ENCODE assay signal across 10 mouse cellular contexts in genomic region chrX:107160496-107160895, GRCm38 (mm10). TPM values are rescaled to one million over a fixed set of nuclear protein-coding genes. Genes with fewer than 3 reads are reported as not detected.
A peak's percentile ranks its signal among the peaks of the same experiment; 100 is the strongest.
DNase-seq lines count a peak whose midpoint lies in the region; TF ChIP-seq lines count a peak whose summit lies in the region.
"Had no signal": no experiment of that assay in that cellular context is flagged by ENCODE, and none has a peak within 500 bp of the region (broad histone marks: within the 10 kb centered on the region; RNA-seq: fewer than 3 reads in every experiment).

No protein-coding gene starts in this region.

- H3K4me3 ChIP-seq in thymus, adult 2 months (ENCODE audit: control insufficient read depth, insufficient read depth, low read length): no peak overlapping the region
- H3K4me3 ChIP-seq: forebrain, embryonic 10.5 days; hindbrain, embryonic 12.5 days had no signal

- no peaks in the 10 kb centered on the region for H3K4me1 ChIP-seq in thymus, adult 2 months (replicated peaks; ENCODE audit: control insufficient read depth, insufficient read depth, low read length)
- H3K4me1 ChIP-seq: forebrain, embryonic 10.5 days; hindbrain, embryonic 12.5 days had no signal

- no peak for TF ChIP-seq CTCF in thymus, adult 2 months (IDR thresholded peaks at IDR 0.05; ENCODE audit: borderline replicate concordance, control insufficient read depth, extremely low read depth, insufficient read depth, low read length, poor library complexity)

- no peaks in the 10 kb centered on the region for H3K36me3 ChIP-seq in thymus, adult 2 months (ENCODE audit: control insufficient read depth, insufficient read depth, low read length)
- H3K36me3 ChIP-seq: forebrain, embryonic 10.5 days; hindbrain, embryonic 12.5 days had no signal

- H3K27ac ChIP-seq in thymus, adult 2 months (ENCODE audit: control insufficient read depth, insufficient read depth, low read length): no peak overlapping the region
- H3K27ac ChIP-seq: forebrain, embryonic 10.5 days; hindbrain, embryonic 12.5 days had no signal

- TF ChIP-seq POLR2A in thymus, adult 2 months (IDR thresholded peaks at IDR 0.05; ENCODE audit: control insufficient read depth, extremely low read depth, insufficient read depth, low read length, poor library complexity): no peak

- H3K27me3 ChIP-seq in thymus, adult 2 months (ENCODE audit: control insufficient read depth, insufficient read depth, low read length): no peaks in the 10 kb centered on the region
- H3K27me3 ChIP-seq: hindbrain, embryonic 12.5 days had no signal

- intact Hi-C loops in left cerebral cortex, postnatal 25 days (cut with DNase I): no loop called here

- peak; percentile 24 for DNase-seq in kidney, adult 9 months
- no peak for DNase-seq in kidney, adult 18-20 months
- DNase-seq in thymus, adult 2 months: peak; percentile 29
- DNase-seq in thymus, adult 18-20 months: no peak
- peak; percentile 24 for DNase-seq in lung, postnatal 10 days
- DNase-seq in left cerebral cortex, postnatal 25 days (ENCODE audit: low spot score in 2 of 2): no peak
- DNase-seq in embryo, embryonic 10.5 days (ENCODE audit: low spot score): no peak
- DNase-seq in spleen, postnatal 10 days (ENCODE audit: low spot score in 2 of 2): no peak

RNA-seq across cellular contexts. Expression of gene P2ry10b, which starts 11.8 kb away (rescaled TPM):
- 22.7 and 25.2 TPM in 2 replicates for polyA plus RNA-seq in thymus, adult 2 months (2012; rRNA removed)
- under 1 TPM; 0.34 to 0.46 TPM for total RNA-seq in left cerebral cortex, postnatal 25 days (2021)

Comparison
In these comparisons a context has a peak if more than half of its experiments do, and no peak if none do; other contexts are left out.
1. DNase-seq: peak in kidney, adult 9 months (single experiment), thymus, adult 2 months (single experiment) and lung, postnatal 10 days (single experiment); none in kidney, adult 18-20 months (single experiment), thymus, adult 18-20 months (0 of 2), left cerebral cortex, postnatal 25 days (0 of 2), embryo, embryonic 10.5 days (single experiment) and spleen, postnatal 10 days (0 of 2).